Mouse (Mus musculus) thymus, adult 2 months (tissue): ENCODE measurements at regions not wholly inside any gene's neighbourhood (a gene's known extent, or its start where the extent isn't known, plus 50 kb on each side); places are given as distances from the start of the nearest gene placed in this dataset.

ENCODE experiments used
- CTCF ChIP-seq: fragments of 200-500 bp; IDR thresholded peaks from 2 replicates; pipeline ENCODE4 v1.5.1; 2012; ENCODE audit warnings: mild to moderate bottlenecking, control low read depth, low read length, moderate library complexity, borderline replicate concordance; ENCODE audit not compliant: control insufficient read depth, poor library complexity, insufficient read depth; ENCODE audit errors: extremely low read depth
- POLR2A ChIP-seq: fragments of 200-500 bp; IDR thresholded peaks from 2 replicates; pipeline ENCODE4 v1.6.1; 2012; ENCODE audit warnings: mild to moderate bottlenecking, low read length, control low read depth, moderate library complexity; ENCODE audit not compliant: control insufficient read depth, poor library complexity, insufficient read depth; ENCODE audit errors: extremely low read depth

GRCm38 (mm10) chr4:31293752-31294151 is 670.1 kb upstream of the Map3k7 start:
- TF ChIP-seq CTCF = no peak
- no peak for TF ChIP-seq POLR2A
